ENCODE assay signal across 8 mouse cellular contexts in the genomic region with DNA sequence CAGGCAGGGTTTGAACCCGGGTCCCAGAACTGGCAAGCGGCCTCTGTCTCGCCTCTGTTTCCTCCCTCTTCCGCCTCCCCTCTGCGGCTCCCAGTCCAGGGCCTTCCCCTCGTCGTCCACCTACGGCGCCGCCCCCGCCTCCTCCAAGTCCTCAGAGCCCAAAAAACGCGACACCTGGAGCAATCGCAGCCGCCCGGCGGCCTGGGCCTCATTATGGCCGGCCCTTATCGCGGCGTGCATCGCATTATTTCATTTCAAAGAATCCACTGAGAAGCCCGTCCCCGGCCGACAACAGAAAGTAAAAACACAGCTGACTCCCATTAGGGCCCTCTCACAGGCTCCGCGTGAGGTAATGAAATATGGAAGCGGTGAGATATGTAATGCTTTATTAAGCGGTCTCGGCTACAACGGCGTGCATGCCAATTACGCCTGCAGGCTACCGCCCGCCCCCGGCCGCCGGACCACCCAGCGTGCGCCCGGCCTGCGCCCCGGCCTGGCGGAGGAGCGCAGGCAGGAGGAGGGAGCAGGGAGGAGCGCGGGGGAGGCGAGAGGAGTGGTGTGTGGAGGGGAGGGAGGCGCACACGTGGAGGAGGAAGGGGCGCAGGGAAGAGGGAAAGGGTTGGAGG. TPM values are rescaled to one million over a fixed set of nuclear protein-coding genes. Genes with fewer than 3 reads are reported as not detected.
DNase-seq lines count a peak whose midpoint lies in the region; ATAC-seq and TF ChIP-seq lines count a peak whose summit lies in the region.

A gene (plus strand): TSS at position 156 of the 626 bp plus-strand sequence.

- H3K4me3 ChIP-seq in megakaryocyte, embryonic 14.5 days (replicated peaks) = peak within 1 kb of the TSS; percentile 87
- peak within 1 kb of the TSS; percentile 45 for H3K4me3 ChIP-seq in forebrain, embryonic 10.5 days
- peak within 1 kb of the TSS; percentile 46 to 49 for H3K4me3 ChIP-seq in heart, embryonic 14.5 days (ENCODE audit: control insufficient read depth in 1 of 2, insufficient read depth in 1 of 2, low read depth in 1 of 2, low read length in 2 of 2)
- H3K4me3 ChIP-seq in kidney, postnatal 0 days (replicated peaks; ENCODE audit: low read depth, low read length) = peak within 1 kb of the TSS; percentile 40
- peak within 1 kb of the TSS; percentile 45 for H3K4me3 ChIP-seq in liver, embryonic 12.5 days
- H3K4me3 ChIP-seq in neural tube, embryonic 13.5 days = peak within 1 kb of the TSS; percentile 44

- DNase-seq in forebrain, embryonic 10.5 days (ENCODE audit: extremely low spot score, low spot score) = peak; percentile 81
- DNase-seq in kidney, postnatal 0 days (ENCODE audit: low spot score) = peak; percentile 91
- peak; percentile 71 to 74 for DNase-seq in urinary bladder, postnatal 4 days (ENCODE audit: low spot score in 2 of 2)

- H3K9me3 ChIP-seq in megakaryocyte, embryonic 14.5 days = peaks cover 4% of the 10 kb centered on the region; the same call in 1 of the 2 replicates
- H3K9me3 ChIP-seq in forebrain, embryonic 10.5 days = no peaks in the 10 kb centered on the region
- no peaks in the 10 kb centered on the region for H3K9me3 ChIP-seq in heart, embryonic 14.5 days (ENCODE audit: control insufficient read depth, low read length)
- no peaks in the 10 kb centered on the region for H3K9me3 ChIP-seq in kidney, postnatal 0 days (replicated peaks; ENCODE audit: low read length)
- no peaks in the 10 kb centered on the region for H3K9me3 ChIP-seq in liver, embryonic 12.5 days (replicated peaks)
- H3K9me3 ChIP-seq in neural tube, embryonic 13.5 days = no peaks in the 10 kb centered on the region

- peak within 1 kb of the TSS; percentile 62 for H3K27ac ChIP-seq in forebrain, embryonic 10.5 days
- H3K27ac ChIP-seq in heart, embryonic 14.5 days (replicated peaks in 1 of 2; ENCODE audit: control insufficient read depth in 1 of 2, insufficient read depth in 1 of 2, low read depth in 2 of 2, low read length in 2 of 2) = no peak within 1 kb of the TSS
- peak within 1 kb of the TSS; percentile 69 for H3K27ac ChIP-seq in kidney, postnatal 0 days
- H3K27ac ChIP-seq in liver, embryonic 12.5 days = no peak within 1 kb of the TSS
- peak within 1 kb of the TSS; percentile 38; the same call in 1 of the 2 replicates for H3K27ac ChIP-seq in neural tube, embryonic 13.5 days (replicated peaks)

- no peak for TF ChIP-seq CTCF in kidney, postnatal 0 days (IDR thresholded peaks at IDR 0.05; ENCODE audit: low read depth)

- no peak for ATAC-seq in megakaryocyte, adult 5-6 weeks (ENCODE audit: poor library complexity, severe bottlenecking)
- ATAC-seq in heart, embryonic 14.5 days (ENCODE audit: insufficient number of reproducible peaks, insufficient read depth, low FRiP score, low read depth) = peak; percentile 62
- peak; percentile 88 for ATAC-seq in kidney, postnatal 0 days (replicated peaks; ENCODE audit: low FRiP score, low read depth)
- peak; percentile 32; the same call in 1 of the 2 replicates for ATAC-seq in liver, embryonic 12.5 days
- peak; percentile 88 for ATAC-seq in neural tube, embryonic 13.5 days (ENCODE audit: low read depth)

- peaks cover 19% of the 10 kb centered on the region for H3K4me1 ChIP-seq in megakaryocyte, embryonic 14.5 days
- peaks cover 43% of the 10 kb centered on the region for H3K4me1 ChIP-seq in forebrain, embryonic 10.5 days
- H3K4me1 ChIP-seq in heart, embryonic 14.5 days (ENCODE audit: control insufficient read depth in 2 of 2, insufficient read depth in 2 of 2, low read length in 2 of 2) = peaks cover 0 to 4% of the 10 kb centered on the region in 2 experiments; a peak in 1 of 4 replicates
- H3K4me1 ChIP-seq in kidney, postnatal 0 days (replicated peaks; ENCODE audit: insufficient read depth, low read length) = peaks cover 5% of the 10 kb centered on the region; the same call in 1 of the 2 replicates
- H3K4me1 ChIP-seq in liver, embryonic 12.5 days = no peaks in the 10 kb centered on the region
- peaks cover 24% of the 10 kb centered on the region for H3K4me1 ChIP-seq in neural tube, embryonic 13.5 days (replicated peaks)

- H3K27me3 ChIP-seq in megakaryocyte, embryonic 14.5 days (replicated peaks) = peaks cover 38% of the 10 kb centered on the region
- peaks cover 91% of the 10 kb centered on the region for H3K27me3 ChIP-seq in forebrain, embryonic 10.5 days (ENCODE audit: poor library complexity, severe bottlenecking)
- H3K27me3 ChIP-seq in heart, embryonic 14.5 days (ENCODE audit: control insufficient read depth, insufficient read depth, low read length) = peaks cover 44% of the 10 kb centered on the region
- H3K27me3 ChIP-seq in kidney, postnatal 0 days (ENCODE audit: insufficient read depth, low read length) = 0 out of 2 replicates have a peak, but pooled peaks cover 6% of the 10 kb centered on the region
- peaks cover 60% of the 10 kb centered on the region for H3K27me3 ChIP-seq in liver, embryonic 12.5 days (replicated peaks)
- H3K27me3 ChIP-seq in neural tube, embryonic 13.5 days = peaks cover 49% of the 10 kb centered on the region

- no peaks in the 10 kb centered on the region for H3K36me3 ChIP-seq in megakaryocyte, embryonic 14.5 days (replicated peaks; ENCODE audit: low read length)
- H3K36me3 ChIP-seq in forebrain, embryonic 10.5 days (replicated peaks) = no peaks in the 10 kb centered on the region
- H3K36me3 ChIP-seq in heart, embryonic 14.5 days (ENCODE audit: control insufficient read depth, insufficient read depth, low read length) = no peaks in the 10 kb centered on the region
- H3K36me3 ChIP-seq in kidney, postnatal 0 days (ENCODE audit: insufficient read depth, low read length) = no peaks in the 10 kb centered on the region
- H3K36me3 ChIP-seq in liver, embryonic 12.5 days = no peaks in the 10 kb centered on the region
- H3K36me3 ChIP-seq in neural tube, embryonic 13.5 days = no peaks in the 10 kb centered on the region

- peak within 1 kb of the TSS; percentile 62 for H3K9ac ChIP-seq in heart, embryonic 14.5 days (ENCODE audit: low read length)
- peak within 1 kb of the TSS; percentile 53 for H3K9ac ChIP-seq in kidney, postnatal 0 days (ENCODE audit: low read depth, low read length)
- H3K9ac ChIP-seq in liver, embryonic 12.5 days = no peak within 1 kb of the TSS
- peak within 1 kb of the TSS; percentile 66 for H3K9ac ChIP-seq in neural tube, embryonic 13.5 days

- peak within 1 kb of the TSS; percentile 62 for H3K4me2 ChIP-seq in heart, embryonic 14.5 days (ENCODE audit: low read length)
- H3K4me2 ChIP-seq in kidney, postnatal 0 days (ENCODE audit: low read length) = peak within 1 kb of the TSS; percentile 61
- H3K4me2 ChIP-seq in liver, embryonic 12.5 days = peak within 1 kb of the TSS; percentile 62
- peak within 1 kb of the TSS; percentile 65 for H3K4me2 ChIP-seq in neural tube, embryonic 13.5 days

- WGBS in forebrain, embryonic 10.5 days = under 1% methylated on average over 51 of the region's 51 CpGs
- under 1% methylated on average over 51 of the region's 51 CpGs for WGBS in heart, embryonic 14.5 days
- 2% methylated on average over 51 of the region's 51 CpGs for WGBS in kidney, postnatal 0 days
- WGBS in liver, embryonic 12.5 days (ENCODE audit: insufficient replicate concordance) = 2% methylated on average over 51 of the region's 51 CpGs
- WGBS in neural tube, embryonic 13.5 days = under 1% methylated on average over 50 of the region's 51 CpGs

RNA-seq across cellular contexts. Expression of the gene that starts here (rescaled TPM):
- polyA plus RNA-seq in megakaryocyte, embryonic 14.5 days (2012; ENCODE audit: insufficient read depth, low replicate concordance) = not detected in 2 replicates
- not detected in 2 replicates for total RNA-seq in megakaryocyte, adult 5-6 weeks (2015)
- not detected in 2 replicates for total RNA-seq in megakaryocyte, adult 5-6 weeks (2017)
- 0.09 TPM in 1 of 2 replicates, not detected in the other for polyA plus RNA-seq in forebrain, embryonic 10.5 days (2016; fragmentation: Nextera tagmentation; extraction: Ambion mirVana)
- polyA plus RNA-seq in heart, embryonic 14.5 days (2014; fragmentation: Nextera tagmentation; extraction: Ambion mirVana) = not detected in 2 replicates
- 0.07 TPM in 1 of 2 replicates, not detected in the other for polyA plus RNA-seq in kidney, postnatal 0 days (2015; fragmentation: Nextera tagmentation; extraction: Ambion mirVana)
- polyA plus RNA-seq in liver, embryonic 12.5 days (2016; fragmentation: Nextera tagmentation; extraction: Ambion mirVana) = not detected in 2 replicates
- polyA plus RNA-seq in neural tube, embryonic 13.5 days (2015; fragmentation: Nextera tagmentation; extraction: Ambion mirVana) = not detected in 2 replicates

Comparison
In these comparisons a context has a peak if more than half of its experiments do, and no peak if none do; other contexts are left out.
1. Peak in DNase-seq, H3K4me3 ChIP-seq and H3K27ac ChIP-seq in forebrain, embryonic 10.5 days; RNA of the gene not detected or under 1 TPM.
2. Peak in ATAC-seq, H3K4me3 ChIP-seq, H3K9ac ChIP-seq and H3K4me2 ChIP-seq in heart, embryonic 14.5 days; RNA of the gene not detected or under 1 TPM.
3. Peak in DNase-seq, ATAC-seq, H3K4me3 ChIP-seq, H3K27ac ChIP-seq, H3K9ac ChIP-seq and H3K4me2 ChIP-seq in kidney, postnatal 0 days; RNA of the gene not detected or under 1 TPM.
4. Peak in ATAC-seq, H3K4me3 ChIP-seq and H3K4me2 ChIP-seq in liver, embryonic 12.5 days; RNA of the gene not detected or under 1 TPM.
5. Peak in ATAC-seq, H3K4me3 ChIP-seq, H3K27ac ChIP-seq, H3K9ac ChIP-seq and H3K4me2 ChIP-seq in neural tube, embryonic 13.5 days; RNA of the gene not detected or under 1 TPM.